Mouse (Mus musculus) heart, embryonic 16.5 days (tissue): Measurements from ENCODE around the gene Stab2. TPM values are rescaled to one million over a fixed set of nuclear protein-coding genes. Genes with fewer than 3 reads are reported as not detected.
A peak's percentile ranks its signal among the peaks of the same experiment; 100 is the strongest.

ENCODE experiments used
- ATAC-seq: fragments of 200-750 bp; cut with Nextera tagmentation; replicated peaks from 2 replicates; pipeline ENCODE4 v1.8.0; 2017; ENCODE audit warnings: moderate number of reproducible peaks; ENCODE audit not compliant: insufficient read depth, low FRiP score; ENCODE audit errors: extremely low read depth
- H3K27ac ChIP-seq: fragments of 300-500 bp; sonication (generic); 2 replicates; pipeline ENCODE4 v1.5.1; 2014; ENCODE audit warnings: mild to moderate bottlenecking, low read length, control low read depth, moderate library complexity
- H3K27me3 ChIP-seq: fragments of 300-500 bp; sonication (generic); 2 replicates; pipeline ENCODE4 v1.6.1; 2014; ENCODE audit warnings: low read length, mixed read lengths; ENCODE audit not compliant: control insufficient read depth, insufficient read depth
- H3K36me3 ChIP-seq: fragments of 300-500 bp; sonication (generic); 2 replicates; pipeline ENCODE4 v1.6.1; 2014; ENCODE audit not compliant: control insufficient read depth, insufficient read depth
- H3K4me1 ChIP-seq: fragments of 300-500 bp; sonication (generic); 2 replicates; pipeline ENCODE4 v1.6.1; 2014; ENCODE audit warnings: low read length, mixed read lengths; ENCODE audit not compliant: control insufficient read depth, insufficient read depth
- H3K4me2 ChIP-seq: fragments of 300-500 bp; sonication (generic); 2 replicates; pipeline ENCODE4 v1.6.1; 2014; ENCODE audit warnings: low read depth, mild to moderate bottlenecking, control low read depth, low read length
- H3K4me3 ChIP-seq: fragments of 300-500 bp; sonication (generic); 2 replicates; pipeline ENCODE4 v1.5.1; 2014; ENCODE audit warnings: mild to moderate bottlenecking, control low read depth, low read length
- H3K9ac ChIP-seq: fragments of 300-500 bp; sonication (generic); 2 replicates; pipeline ENCODE4 v1.6.1; 2014; ENCODE audit warnings: low read length, control low read depth
- H3K9me3 ChIP-seq: fragments of 300-500 bp; sonication (generic); replicated peaks from 2 replicates; pipeline ENCODE4 v1.6.1; 2016; ENCODE audit warnings: low read length; ENCODE audit not compliant: control insufficient read depth
- WGBS: fragments of 180-500 bp; shearing (Covaris S2); extraction: QIAGEN DNeasy Blood & Tissue Kit; methylation state at CpG from one replicate; pipeline ENCODE4 v1.1.7; 2014; 5-methylcytosine and 5-hydroxymethylcytosine counted together
- polyA plus RNA-seq: library from polyadenylated mRNA; unstranded; fragments of >200 nt; fragmentation: Nextera tagmentation; extraction: Ambion mirVana; gene quantifications from 2 replicates; pipeline ENCODE4 v1.2.1, GENCODE M21; 2015

Gene Stab2
- polyA plus RNA-seq, 1 experiment from 2014 or later, result 0.83 TPM

DNA sequence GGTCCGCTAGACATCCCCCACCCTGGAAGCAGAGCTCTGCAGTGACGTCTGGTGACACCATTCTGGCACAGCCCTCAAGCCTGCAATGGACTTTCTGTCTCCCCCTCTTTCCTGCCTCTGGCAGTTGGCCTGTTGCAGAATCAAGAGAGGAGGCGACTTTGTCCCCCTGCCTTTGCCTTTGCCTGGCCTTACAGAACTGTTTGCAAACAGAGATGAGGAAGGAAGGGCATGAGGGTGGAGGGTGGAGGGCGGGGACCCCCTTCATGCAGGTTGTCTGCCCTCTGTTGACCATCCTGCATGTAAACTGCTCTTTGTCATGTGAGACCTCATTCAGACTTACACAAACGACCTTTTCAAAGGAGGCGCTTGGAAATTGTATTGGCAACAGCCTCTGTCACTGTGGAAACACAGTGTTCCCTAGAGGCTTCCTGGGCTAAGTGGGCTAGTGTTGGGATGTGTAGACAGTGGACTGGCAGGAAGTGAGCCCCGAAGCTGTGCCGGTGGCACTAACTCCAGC lies 188.1 kb downstream of the Stab2 start:
- Histone ChIP-seq H3K36me3 (peaks cover 17% of the 10 kb centered on the region), H3K9me3 (no peaks in the 10 kb centered on the region), H3K27ac (peak overlapping the region; percentile 85), H3K4me1 (peaks cover 27% of the 10 kb centered on the region), H3K4me3 (no peak overlapping the region), H3K27me3 (no peaks in the 10 kb centered on the region), H3K9ac (peak overlapping the region; percentile 50), H3K4me2 (no peak overlapping the region)
- ATAC-seq, result peak; percentile 66
- 23% methylated on average over 8 of the region's 8 CpGs for WGBS

GRCm38 (mm10) chr10:86815133-86815532 lies 192.7 kb downstream of the Stab2 start:
- Histone ChIP-seq H3K4me3 (no peak overlapping the region), H3K9ac (no peak overlapping the region), H3K4me1 (peaks cover 36% of the 10 kb centered on the region), H3K4me2 (no peak overlapping the region), H3K36me3 (peaks cover 17% of the 10 kb centered on the region), H3K27me3 (no peaks in the 10 kb centered on the region), H3K27ac (peak overlapping the region; percentile 66), H3K9me3 (no peaks in the 10 kb centered on the region)
- WGBS, result 72% methylated on average over 7 of the region's 7 CpGs
- no peak for ATAC-seq

GRCm38 (mm10) chr10:86814292-86815131 lies 193.3 kb downstream of the Stab2 start:
- no peaks in the 10 kb centered on the region for H3K9me3 ChIP-seq
- H3K4me1 ChIP-seq, result peaks cover 30% of the 10 kb centered on the region
- H3K36me3 ChIP-seq, result peaks cover 17% of the 10 kb centered on the region
- H3K4me2 ChIP-seq, result no peak overlapping the region
- H3K4me3 ChIP-seq, result no peak overlapping the region
- H3K27me3 ChIP-seq, result no peaks in the 10 kb centered on the region
- ATAC-seq, result peak; percentile 61
- peak overlapping the region; percentile 66 for H3K27ac ChIP-seq
- peak overlapping the region; percentile 0; the same call in 1 of the 2 replicates for H3K9ac ChIP-seq
- 59% methylated on average over 19 of the region's 19 CpGs for WGBS

- ATAC-seq, result no peak
These were observed 197.2 kb downstream of the Stab2 start for GRCm38 (mm10) chr10:86810612-86811011.

GRCm38 (mm10) chr10:86810000-86810399 lies 197.8 kb downstream of the Stab2 start:
- H3K27ac ChIP-seq, result no peak overlapping the region
- H3K4me1 ChIP-seq, result peaks cover 27% of the 10 kb centered on the region
- 90% methylated on average over 9 of the region's 9 CpGs for WGBS
- no peak for ATAC-seq
- peaks cover 12% of the 10 kb centered on the region for H3K36me3 ChIP-seq
- no peaks in the 10 kb centered on the region for H3K27me3 ChIP-seq
- H3K9ac ChIP-seq, result no peak overlapping the region
- H3K4me2 ChIP-seq, result no peak overlapping the region
- no peaks in the 10 kb centered on the region for H3K9me3 ChIP-seq
- no peak overlapping the region for H3K4me3 ChIP-seq

More at GRCm38 (mm10) chr10:86810612-86811011, 197.2 kb downstream of the Stab2 start:
- Histone ChIP-seq H3K27me3 (no peaks in the 10 kb centered on the region), H3K4me1 (peaks cover 29% of the 10 kb centered on the region), H3K4me3 (no peak overlapping the region), H3K9ac (no peak overlapping the region), H3K27ac (no peak overlapping the region), H3K4me2 (no peak overlapping the region), H3K36me3 (peaks cover 16% of the 10 kb centered on the region), H3K9me3 (no peaks in the 10 kb centered on the region)
- WGBS, result 90% methylated on average over 5 of the region's 5 CpGs

DNA sequence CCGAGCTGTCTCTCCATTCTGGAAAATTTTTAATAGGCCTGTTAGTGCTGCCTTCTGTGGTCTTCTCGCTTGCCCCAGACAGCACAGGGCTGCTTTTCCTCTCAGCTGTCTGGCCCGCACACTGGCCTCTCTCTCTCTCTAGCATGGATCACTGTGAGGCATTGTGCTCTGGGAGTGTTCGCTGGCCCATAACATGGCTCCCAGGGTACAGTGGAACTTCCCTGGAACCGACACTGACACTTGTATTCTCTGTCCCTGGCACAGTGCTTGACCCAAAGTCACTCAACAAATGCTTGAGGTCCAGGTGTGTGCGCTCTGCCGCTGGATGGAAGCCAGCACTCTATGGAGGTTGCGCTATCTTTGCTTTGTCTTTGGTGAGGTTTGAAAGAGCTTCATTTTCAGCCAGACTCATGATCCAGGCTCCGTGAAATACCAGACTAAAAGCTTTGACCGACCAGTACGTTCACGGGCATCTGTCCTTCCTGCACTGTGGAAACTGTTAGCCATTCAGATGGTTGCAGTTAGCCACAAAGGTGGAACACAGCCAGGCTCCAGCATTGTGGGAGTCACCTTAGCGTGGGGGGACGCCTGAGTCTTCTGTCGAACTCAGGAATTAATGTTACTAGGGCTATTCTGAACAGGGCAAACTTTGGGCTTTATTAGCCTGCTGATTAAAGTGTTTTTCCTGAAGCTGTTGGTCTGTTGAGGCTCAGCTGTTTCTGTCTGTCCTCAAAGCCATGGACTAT lies 199.6 kb downstream of the Stab2 start:
- Histone ChIP-seq H3K4me1 (peaks cover 15% of the 10 kb centered on the region), H3K27me3 (no peaks in the 10 kb centered on the region), H3K4me2 (no peak overlapping the region), H3K4me3 (no peak overlapping the region), H3K9me3 (no peaks in the 10 kb centered on the region), H3K9ac (no peak overlapping the region), H3K36me3 (peaks cover 12% of the 10 kb centered on the region), H3K27ac (peak overlapping the region; percentile 42; the same call in 1 of the 2 replicates)
- WGBS, result 82% methylated on average over 15 of the region's 15 CpGs
- ATAC-seq, result no peak; the same call in 1 of the 2 replicates

DNA sequence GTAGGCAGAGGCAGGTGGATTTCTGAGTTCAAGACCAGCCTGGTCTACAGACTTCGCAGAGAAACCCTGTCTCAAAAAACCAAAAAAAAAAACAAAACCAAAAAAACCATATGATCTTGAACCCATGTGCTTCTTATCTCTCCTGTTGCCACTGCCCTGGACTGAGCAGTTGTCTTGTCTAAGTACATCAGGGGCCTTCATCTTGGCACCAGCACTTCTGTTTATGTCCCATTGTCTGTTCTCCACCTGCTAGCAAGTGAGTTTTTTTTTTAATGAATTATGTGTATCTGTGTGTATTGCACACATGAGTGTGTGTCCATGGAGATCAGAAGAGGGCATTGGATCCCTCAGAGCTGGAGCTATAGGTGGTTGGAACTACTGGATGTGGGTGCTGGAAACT lies 200.5 kb downstream of the Stab2 start:
- Histone ChIP-seq H3K4me3 (no peak overlapping the region), H3K4me1 (peaks cover 14% of the 10 kb centered on the region), H3K27me3 (no peaks in the 10 kb centered on the region), H3K9me3 (no peaks in the 10 kb centered on the region), H3K9ac (no peak overlapping the region), H3K27ac (no peak overlapping the region), H3K36me3 (peaks cover 5% of the 10 kb centered on the region), H3K4me2 (no peak overlapping the region)
- 91% methylated on average over 1 of the region's 1 CpGs for WGBS
- no peak for ATAC-seq

DNA sequence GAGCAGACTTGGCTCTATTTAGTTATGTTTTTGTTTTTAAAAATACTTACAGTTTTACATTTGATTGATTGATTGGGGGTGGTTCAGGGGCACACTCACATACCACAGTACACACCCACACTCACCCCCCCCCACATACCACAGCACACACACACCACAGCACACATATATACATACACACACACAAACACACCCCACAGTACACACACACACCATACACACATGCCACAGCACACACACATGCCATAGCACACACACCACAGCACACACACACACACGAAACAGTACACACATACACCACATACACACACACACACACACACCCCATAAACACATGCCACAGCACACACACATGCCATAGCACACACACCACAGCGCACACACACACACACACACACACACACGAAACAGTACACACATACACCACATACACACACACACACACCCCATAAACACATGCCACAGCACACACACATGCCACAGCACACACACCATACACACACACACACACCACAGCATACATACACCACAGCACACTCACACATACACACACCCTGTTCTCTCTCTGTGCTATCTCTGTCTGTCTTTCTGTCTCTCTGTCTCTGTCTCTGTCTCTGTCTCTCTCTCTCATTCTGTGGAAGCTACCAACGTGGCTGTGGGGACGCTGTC lies 211.6 kb downstream of the Stab2 start:
- H3K27me3 ChIP-seq, result no peaks in the 10 kb centered on the region
- no peak overlapping the region for H3K4me2 ChIP-seq
- no peaks in the 10 kb centered on the region for H3K9me3 ChIP-seq
- 93% methylated on average over 5 of the region's 5 CpGs for WGBS
- H3K4me1 ChIP-seq, result peaks cover 33% of the 10 kb centered on the region
- no peak overlapping the region for H3K9ac ChIP-seq
- H3K4me3 ChIP-seq, result no peak overlapping the region
- H3K36me3 ChIP-seq, result no peaks in the 10 kb centered on the region
- H3K27ac ChIP-seq, result peak overlapping the region; percentile 86
- ATAC-seq, result no peak
